Mouse (Mus musculus): ENCODE measurements around the gene Ccn2. TPM values are rescaled to one million over a fixed set of nuclear protein-coding genes. Genes with fewer than 3 reads are reported as not detected.

The Ccn2 gene
- polyA plus RNA-seq, 1 experiment = 199 TPM

DNA sequence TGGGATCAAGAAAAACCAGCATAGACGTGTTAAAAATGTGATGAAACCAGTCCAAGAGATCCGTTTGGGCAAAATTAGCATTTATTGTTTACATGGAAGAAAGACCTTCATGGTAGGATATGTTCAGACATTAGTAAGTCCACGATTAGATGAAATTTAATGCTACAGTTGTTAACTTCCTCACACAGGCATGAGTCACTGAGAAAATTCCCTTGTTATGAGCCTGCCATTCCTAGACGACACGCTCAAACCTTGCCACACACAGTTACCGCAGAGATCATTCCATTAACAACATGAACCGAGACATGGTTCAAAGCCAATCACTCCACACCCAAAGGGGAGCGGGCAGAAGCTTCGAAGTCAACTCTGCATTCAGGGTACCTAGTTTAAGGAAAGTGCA is 6.0 kb upstream of the Ccn2 start:
- peaks cover 9% of the 10 kb centered on the region for H3K4me1 ChIP-seq (ENCODE audit: control insufficient read depth, insufficient read depth, low read length)
- H3K4me3 ChIP-seq (replicated peaks; ENCODE audit: extremely low read depth, low read depth, low read length) = no peak overlapping the region
- no peak for DNase-seq
- TF ChIP-seq CTCF (IDR thresholded peaks at IDR 0.05; ENCODE audit: insufficient read depth, low read length) (no peak), POLR2A (IDR thresholded peaks at IDR 0.05; ENCODE audit: borderline replicate concordance, extremely low read depth, low read depth, low read length) (no peak)
- WGBS = 91% methylated on average over 9 of the region's 9 CpGs

DNA sequence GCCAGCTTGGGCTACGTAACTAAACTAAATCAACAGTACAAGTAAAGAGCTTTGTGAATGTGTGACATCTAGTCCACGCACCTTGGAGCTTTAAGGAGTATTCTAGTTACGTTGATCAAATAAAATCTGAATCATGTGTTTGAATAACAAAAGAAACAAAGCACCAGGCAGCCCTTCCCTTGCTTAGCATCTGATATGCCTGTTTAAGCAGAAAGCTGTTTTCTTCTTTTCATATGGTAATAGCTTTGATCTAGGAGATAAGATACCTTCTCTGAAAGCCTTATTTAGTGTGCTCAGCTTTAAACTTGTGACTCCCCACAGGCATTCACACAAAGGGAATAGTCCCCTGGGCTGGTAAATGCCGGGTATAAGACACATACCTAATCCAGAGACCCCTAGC is 4.7 kb upstream of the Ccn2 start:
- TF ChIP-seq POLR2A (IDR thresholded peaks at IDR 0.05; ENCODE audit: borderline replicate concordance, extremely low read depth, low read depth, low read length) (no peak), CTCF (IDR thresholded peaks at IDR 0.05; ENCODE audit: insufficient read depth, low read length) (no peak)
- WGBS = 84% methylated on average over 4 of the region's 4 CpGs
- H3K4me1 ChIP-seq (ENCODE audit: control insufficient read depth, insufficient read depth, low read length) = peaks cover 9% of the 10 kb centered on the region
- no peak overlapping the region for H3K4me3 ChIP-seq (replicated peaks; ENCODE audit: extremely low read depth, low read depth, low read length)
- DNase-seq = no peak

DNA sequence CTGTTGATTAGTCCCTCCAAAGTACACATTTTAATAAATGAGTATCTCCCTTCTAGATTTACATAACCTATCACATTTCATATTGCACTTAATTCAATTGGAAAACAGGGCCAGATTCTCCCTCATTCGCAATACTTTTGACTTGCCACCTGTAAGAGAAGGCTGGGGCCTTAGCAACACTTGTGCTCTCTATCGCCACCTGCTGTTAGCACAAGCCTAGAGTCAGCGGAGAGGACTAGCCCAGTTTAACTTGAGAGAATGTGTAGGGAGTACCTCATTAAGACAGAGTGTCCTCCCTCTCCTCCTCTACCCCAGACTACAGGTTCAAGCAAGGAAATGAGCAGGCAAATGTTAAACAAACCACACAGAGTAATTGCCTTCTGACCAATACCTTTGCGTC is 4.1 kb upstream of the Ccn2 start:
- no peak overlapping the region for H3K4me3 ChIP-seq (replicated peaks; ENCODE audit: extremely low read depth, low read depth, low read length)
- H3K4me1 ChIP-seq (ENCODE audit: control insufficient read depth, insufficient read depth, low read length) = peaks cover 9% of the 10 kb centered on the region
- DNase-seq = peak; percentile 78
- WGBS = 23% methylated on average over 4 of the region's 4 CpGs
- TF ChIP-seq POLR2A (IDR thresholded peaks at IDR 0.05; ENCODE audit: borderline replicate concordance, extremely low read depth, low read depth, low read length) (no peak), CTCF (IDR thresholded peaks at IDR 0.05; ENCODE audit: insufficient read depth, low read length) (peak; percentile 94)

DNA sequence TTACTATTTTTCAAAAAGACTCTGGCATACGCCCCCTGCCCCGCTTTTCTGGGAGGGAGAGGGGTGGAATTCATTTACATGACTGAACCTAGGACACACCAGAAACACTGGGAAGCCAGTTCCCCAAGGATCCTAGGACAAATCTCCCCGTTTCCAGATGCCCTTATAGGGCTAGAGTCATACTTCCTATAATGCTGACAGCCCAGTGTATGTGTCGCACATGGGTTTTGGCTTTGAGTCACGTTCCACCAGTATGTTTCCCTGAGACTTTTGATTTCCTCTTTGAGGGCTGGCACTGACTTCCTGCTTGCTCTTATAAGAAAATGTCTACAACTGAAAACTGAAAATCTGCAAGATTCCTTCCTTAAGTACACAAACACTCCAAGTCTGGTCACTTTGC is 3.5 kb upstream of the Ccn2 start:
- DNase-seq = no peak
- TF ChIP-seq CTCF (IDR thresholded peaks at IDR 0.05; ENCODE audit: insufficient read depth, low read length) = no peak
- no peak for TF ChIP-seq POLR2A (IDR thresholded peaks at IDR 0.05; ENCODE audit: borderline replicate concordance, extremely low read depth, low read depth, low read length)
- Histone ChIP-seq H3K4me1 (ENCODE audit: control insufficient read depth, insufficient read depth, low read length) (peaks cover 9% of the 10 kb centered on the region), H3K4me3 (replicated peaks; ENCODE audit: extremely low read depth, low read depth, low read length) (no peak overlapping the region)
- WGBS = 47% methylated on average over 5 of the region's 5 CpGs

DNA sequence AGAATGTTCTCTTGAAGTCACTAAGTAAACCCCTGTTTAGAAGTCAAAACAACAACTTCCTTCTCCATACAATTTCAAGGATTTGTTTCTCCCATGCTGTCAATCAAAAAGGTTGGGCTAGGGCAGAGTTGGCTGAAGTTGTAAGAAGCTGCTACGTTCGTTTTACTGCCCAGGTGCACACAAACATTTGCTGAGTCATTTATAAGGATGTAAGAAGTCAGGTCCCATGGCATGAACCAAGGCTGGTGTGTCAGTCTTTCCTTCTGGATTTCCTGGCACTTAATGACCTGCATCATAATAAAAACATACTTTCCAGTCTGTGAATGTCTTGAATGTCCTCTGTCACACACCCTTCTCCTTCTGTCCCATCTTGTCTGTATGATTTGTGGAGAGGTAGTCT is 2.9 kb upstream of the Ccn2 start:
- peaks cover 9% of the 10 kb centered on the region for H3K4me1 ChIP-seq (ENCODE audit: control insufficient read depth, insufficient read depth, low read length)
- 29% methylated on average over 2 of the region's 2 CpGs for WGBS
- TF ChIP-seq CTCF (IDR thresholded peaks at IDR 0.05; ENCODE audit: insufficient read depth, low read length) (no peak), POLR2A (IDR thresholded peaks at IDR 0.05; ENCODE audit: borderline replicate concordance, extremely low read depth, low read depth, low read length) (no peak)
- no peak for DNase-seq
- H3K4me3 ChIP-seq (replicated peaks; ENCODE audit: extremely low read depth, low read depth, low read length) = no peak overlapping the region

DNA sequence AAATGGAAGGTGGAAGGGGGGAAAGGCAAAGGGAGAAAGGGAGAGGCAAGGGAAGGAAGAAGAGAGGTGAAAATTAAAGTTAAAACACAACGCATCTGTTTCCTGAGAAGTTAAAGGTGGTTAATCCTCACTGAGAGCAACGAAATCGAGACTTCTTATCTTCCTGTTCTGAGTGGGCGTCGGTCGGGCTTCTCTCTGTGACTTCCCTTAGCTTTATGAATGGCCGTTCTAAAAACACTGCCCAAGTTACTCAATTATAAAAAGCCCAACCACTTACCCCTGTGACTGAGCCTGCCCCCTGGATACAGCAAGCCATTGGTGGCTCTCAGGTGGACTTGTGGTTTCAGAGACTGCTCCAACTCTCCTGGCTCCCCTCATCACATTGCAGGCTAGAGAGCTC is 2.3 kb upstream of the Ccn2 start:
- H3K4me1 ChIP-seq (ENCODE audit: control insufficient read depth, insufficient read depth, low read length) = peaks cover 9% of the 10 kb centered on the region
- no peak for DNase-seq
- H3K4me3 ChIP-seq (replicated peaks; ENCODE audit: extremely low read depth, low read depth, low read length) = no peak overlapping the region
- WGBS = 38% methylated on average over 7 of the region's 7 CpGs
- TF ChIP-seq CTCF (IDR thresholded peaks at IDR 0.05; ENCODE audit: insufficient read depth, low read length) = no peak
- TF ChIP-seq POLR2A (IDR thresholded peaks at IDR 0.05; ENCODE audit: borderline replicate concordance, extremely low read depth, low read depth, low read length) = no peak

DNA sequence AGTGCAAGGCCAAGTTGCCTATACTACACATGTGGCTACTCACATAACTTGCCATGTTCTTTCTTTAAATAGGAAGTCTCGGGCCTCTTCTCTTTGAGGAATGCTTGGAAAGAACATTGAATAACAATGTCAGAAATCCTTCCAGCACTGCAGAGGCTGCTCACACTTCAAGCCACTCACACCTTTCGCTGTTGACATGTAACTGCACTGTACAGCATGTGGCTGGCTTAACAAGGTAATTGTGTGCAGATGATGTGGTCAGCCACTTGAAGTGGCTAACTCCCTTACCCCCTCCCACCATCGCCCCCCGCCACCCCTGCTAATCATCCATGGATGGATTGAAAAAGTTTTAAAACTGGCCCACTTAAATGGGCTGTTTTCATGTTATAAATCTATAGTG is 1.7 kb upstream of the Ccn2 start:
- 75% methylated on average over 4 of the region's 4 CpGs for WGBS
- Histone ChIP-seq H3K4me3 (replicated peaks; ENCODE audit: extremely low read depth, low read depth, low read length) (no peak overlapping the region), H3K4me1 (ENCODE audit: control insufficient read depth, insufficient read depth, low read length) (peaks cover 9% of the 10 kb centered on the region)
- no peak for TF ChIP-seq CTCF (IDR thresholded peaks at IDR 0.05; ENCODE audit: insufficient read depth, low read length)
- no peak for TF ChIP-seq POLR2A (IDR thresholded peaks at IDR 0.05; ENCODE audit: borderline replicate concordance, extremely low read depth, low read depth, low read length)
- no peak for DNase-seq

DNA sequence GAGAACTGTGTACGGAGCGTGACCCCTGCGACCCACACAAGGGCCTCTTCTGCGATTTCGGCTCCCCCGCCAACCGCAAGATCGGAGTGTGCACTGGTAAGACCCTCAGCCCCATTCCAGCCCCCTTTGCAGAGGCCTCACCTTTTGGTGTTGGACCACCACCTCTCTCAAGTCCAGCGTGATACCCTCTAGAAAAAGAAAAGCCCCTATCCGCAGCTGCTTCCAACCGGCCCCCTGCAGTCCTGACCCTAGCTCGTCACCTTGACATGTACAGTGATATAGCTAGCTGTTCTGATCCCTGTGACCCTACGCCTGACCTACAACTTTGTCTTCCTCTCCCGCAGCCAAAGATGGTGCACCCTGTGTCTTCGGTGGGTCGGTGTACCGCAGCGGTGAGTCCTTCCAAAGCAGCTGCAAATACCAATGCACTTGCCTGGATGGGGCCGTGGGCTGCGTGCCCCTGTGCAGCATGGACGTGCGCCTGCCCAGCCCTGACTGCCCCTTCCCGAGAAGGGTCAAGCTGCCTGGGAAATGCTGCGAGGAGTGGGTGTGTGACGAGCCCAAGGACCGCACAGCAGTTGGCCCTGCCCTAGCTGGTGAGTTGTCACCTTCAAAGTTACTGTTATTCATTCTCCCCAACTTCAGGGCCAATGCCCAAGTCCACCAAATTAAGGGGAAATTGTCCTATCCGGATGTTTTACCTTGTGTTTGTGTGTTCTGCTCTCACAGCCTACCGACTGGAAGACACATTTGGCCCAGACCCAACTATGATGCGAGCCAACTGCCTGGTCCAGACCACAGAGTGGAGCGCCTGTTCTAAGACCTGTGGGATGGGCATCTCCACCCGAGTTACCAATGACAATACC is 994 bp downstream of the Ccn2 start:
- peaks cover 9% of the 10 kb centered on the region for H3K4me1 ChIP-seq (ENCODE audit: control insufficient read depth, insufficient read depth, low read length)
- WGBS = 17% methylated on average over 31 of the region's 31 CpGs
- peak; percentile 64 for TF ChIP-seq POLR2A (IDR thresholded peaks at IDR 0.05; ENCODE audit: borderline replicate concordance, extremely low read depth, low read depth, low read length)
- TF ChIP-seq CTCF (IDR thresholded peaks at IDR 0.05; ENCODE audit: insufficient read depth, low read length) = no peak
- peak overlapping the region; percentile 96 for H3K4me3 ChIP-seq (replicated peaks; ENCODE audit: extremely low read depth, low read depth, low read length)
- DNase-seq = peak; percentile 51

DNA sequence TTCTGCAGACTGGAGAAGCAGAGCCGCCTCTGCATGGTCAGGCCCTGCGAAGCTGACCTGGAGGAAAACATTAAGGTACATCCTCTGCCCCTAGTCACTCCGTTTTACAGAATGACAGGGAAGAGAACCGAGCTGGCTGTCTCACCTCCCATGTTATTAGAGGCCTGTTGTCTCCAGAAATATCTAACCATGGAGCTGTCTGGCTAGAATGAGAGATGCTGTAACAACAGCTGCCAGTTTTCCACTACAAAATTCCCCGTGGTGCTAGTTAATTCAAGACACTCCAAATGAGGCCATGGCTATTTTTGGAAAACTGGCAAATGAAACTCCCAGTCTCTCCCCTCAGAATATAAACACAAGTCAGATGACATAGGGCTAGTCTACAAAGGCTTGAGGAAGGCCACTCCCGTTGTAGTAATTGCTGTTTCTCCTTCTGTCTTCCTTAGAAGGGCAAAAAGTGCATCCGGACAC is 1.7 kb downstream of the Ccn2 start:
- no peak for DNase-seq
- no peak for TF ChIP-seq CTCF (IDR thresholded peaks at IDR 0.05; ENCODE audit: insufficient read depth, low read length)
- WGBS = 27% methylated on average over 7 of the region's 7 CpGs
- H3K4me1 ChIP-seq (ENCODE audit: control insufficient read depth, insufficient read depth, low read length) = peaks cover 6% of the 10 kb centered on the region
- H3K4me3 ChIP-seq (replicated peaks; ENCODE audit: extremely low read depth, low read depth, low read length) = peak overlapping the region; percentile 96

DNA sequence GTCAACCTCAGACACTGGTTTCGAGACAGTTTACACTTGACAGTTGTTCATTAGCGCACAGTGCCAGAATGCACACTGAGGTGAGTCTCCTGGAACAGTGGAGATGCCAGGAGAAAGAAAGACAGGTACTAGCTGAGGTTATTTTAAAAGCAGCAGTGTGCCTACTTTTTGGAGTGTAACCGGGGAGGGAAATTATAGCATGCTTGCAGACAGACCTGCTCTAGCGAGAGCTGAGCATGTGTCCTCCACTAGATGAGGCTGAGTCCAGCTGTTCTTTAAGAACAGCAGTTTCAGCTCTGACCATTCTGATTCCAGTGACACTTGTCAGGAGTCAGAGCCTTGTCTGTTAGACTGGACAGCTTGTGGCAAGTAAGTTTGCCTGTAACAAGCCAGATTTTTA is 2.5 kb downstream of the Ccn2 start:
- Histone ChIP-seq H3K4me3 (replicated peaks; ENCODE audit: extremely low read depth, low read depth, low read length) (no peak overlapping the region), H3K4me1 (ENCODE audit: control insufficient read depth, insufficient read depth, low read length) (no peaks in the 10 kb centered on the region)
- DNase-seq = no peak
- TF ChIP-seq POLR2A (IDR thresholded peaks at IDR 0.05; ENCODE audit: borderline replicate concordance, extremely low read depth, low read depth, low read length) (peak; percentile 37; the same call in 1 of the 2 replicates), CTCF (IDR thresholded peaks at IDR 0.05; ENCODE audit: insufficient read depth, low read length) (no peak)
- WGBS = 65% methylated on average over 4 of the region's 4 CpGs

Measured in lung, adult 2 months (tissue).